Mouse (Mus musculus) B cell, adult (primary cell): ENCODE results near the gene Pgbd5. TPM values are rescaled to one million over a fixed set of nuclear protein-coding genes. Genes with fewer than 3 reads are reported as not detected.

ENCODE experiments used
- total RNA-seq: library from RNA; stranded (reverse); gene quantifications from 4 replicates; pipeline ENCODE4 v1.2.4, GENCODE M21; 2023; ENCODE audit not compliant: inconsistent age

The Pgbd5 gene
- not detected in 4 replicates for total RNA-seq

DNA sequence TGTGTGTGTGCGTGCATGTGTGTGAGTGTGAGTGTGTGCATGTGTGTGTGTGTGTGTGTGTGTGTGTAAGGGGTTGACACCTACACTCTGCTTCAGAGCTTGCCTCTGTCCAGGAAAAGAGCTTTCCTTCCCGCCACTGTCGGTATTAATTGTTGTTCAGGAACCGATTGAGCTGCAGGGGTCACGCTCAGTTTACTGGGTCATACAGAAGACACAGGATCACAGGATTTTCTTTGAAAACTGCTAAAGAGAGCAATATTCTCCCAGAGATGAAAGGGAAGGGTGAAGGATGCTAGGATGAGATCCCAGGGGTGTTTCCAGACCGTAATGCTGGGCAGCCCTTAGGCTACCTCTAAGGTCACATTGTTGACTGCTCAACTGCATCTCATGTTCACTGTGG lies at the start of gene Pgbd5:
Gene Pgbd5 (minus strand): TSS at position 101 of the 400 bp plus-strand sequence.

Other genes starting within 250 kb of the Pgbd5 start
- gene Galnt2, start 208.3 kb downstream of the Pgbd5 start, total RNA-seq, result 12.0 to 21.7 TPM (median 17.7 TPM) in 4 replicates
- gene Cog2, start 81.1 kb upstream of the Pgbd5 start, total RNA-seq, result 39.7 to 51.0 TPM (median 44.1 TPM) in 4 replicates
- gene Agt, start 130.0 kb upstream of the Pgbd5 start, total RNA-seq, result not detected in 4 replicates
- not detected in 4 replicates for gene Capn9, start 136.5 kb upstream of the Pgbd5 start, total RNA-seq
- 7.5 to 8.9 TPM (median 7.7 TPM) in 4 replicates for gene 2310022B05Rik, start 223.7 kb upstream of the Pgbd5 start, total RNA-seq